Comparison of ENCODE assay signal across 1 mouse cellular context in genomic region chr10:128525671-128526308, GRCm38 (mm10).
TF ChIP-seq lines count a peak whose summit lies in the region.

Gene Esyt1, minus strand, starts transcription at chr10:128525871.

TF ChIP-seq in MEL, 35 proteins besides CTCF, POLR2A, EP300 and RAD21 (continued from another document):
- TF ChIP-seq POLR2AphosphoS5 (IDR thresholded peaks at IDR 0.05; ENCODE audit: borderline replicate concordance, low read depth, low read length) (no peak), NELFE (IDR thresholded peaks at IDR 0.05; ENCODE audit: low read depth, low read length) (peak; percentile 75), CHD2 (IDR thresholded peaks at IDR 0.05; ENCODE audit: low read length) (no peak), BHLHE40 (IDR thresholded peaks at IDR 0.05; ENCODE audit: borderline replicate concordance, low read depth, low read length) (no peak), USF1 (IDR thresholded peaks at IDR 0.05; ENCODE audit: low read depth, low read length) (peak; percentile 75), ZMIZ1 (IDR thresholded peaks at IDR 0.05; ENCODE audit: low read depth, low read length) (peak; percentile 86; the same call in 1 of the 2 replicates)
